9 mouse cellular contexts compared by ENCODE assay signal in genomic region chr2:15040326-15040725, GRCm38 (mm10). TPM values are rescaled to one million over a fixed set of nuclear protein-coding genes. Genes with fewer than 3 reads are reported as not detected.
DNase-seq lines count a peak whose midpoint lies in the region; ATAC-seq and TF ChIP-seq lines count a peak whose summit lies in the region.
"Had no signal": no experiment of that assay in that cellular context is flagged by ENCODE, and none has a peak within 500 bp of the region (broad histone marks: within the 10 kb centered on the region; RNA-seq: fewer than 3 reads in every experiment).

No protein-coding gene starts in this region.

- WGBS in hindbrain, embryonic 10.5 days: 58% methylated on average over 5 of the region's 5 CpGs
- WGBS in hindbrain, embryonic 13.5 days: 50% methylated on average over 5 of the region's 5 CpGs

- H3K4me2 ChIP-seq in hindbrain, embryonic 13.5 days: no peak overlapping the region

- in situ Hi-C loops in Patski (cut with MboI; ENCODE audit: low pct_unique_long_range_greater_than_20kb): no loop called here

- peak; percentile 76 for TF ChIP-seq CTCF in Patski (IDR thresholded peaks at IDR 0.05)

- CTCF ChIA-PET in Patski (lab: Charles Lee): interaction anchor here (0.8 to 2.0 kb wide), 4 partner anchors 9 to 21 kb away, joined by 3 to 11 read pairs (median 6); partner anchors contain the start of gene Arl5b

- H3K27ac ChIP-seq in hindbrain, embryonic 10.5 days: no peak overlapping the region
- no peak overlapping the region for H3K27ac ChIP-seq in hindbrain, embryonic 13.5 days

- H3K27me3 ChIP-seq in hindbrain, embryonic 10.5 days (ENCODE audit: insufficient read depth, poor library complexity, severe bottlenecking): no peaks in the 10 kb centered on the region
- no peaks in the 10 kb centered on the region for H3K27me3 ChIP-seq in hindbrain, embryonic 13.5 days
- H3K27me3 ChIP-seq in Patski: no peaks in the 10 kb centered on the region
- H3K27me3 ChIP-seq: megakaryocyte, embryonic 14.5 days had no signal

- H3K36me3 ChIP-seq in hindbrain, embryonic 10.5 days: peaks cover 32% of the 10 kb centered on the region
- H3K36me3 ChIP-seq in hindbrain, embryonic 13.5 days: peaks cover 19% of the 10 kb centered on the region

- H3K4me1 ChIP-seq in hindbrain, embryonic 10.5 days (replicated peaks): no peaks in the 10 kb centered on the region
- no peaks in the 10 kb centered on the region for H3K4me1 ChIP-seq in hindbrain, embryonic 13.5 days (replicated peaks)

- POLR2A ChIA-PET in Patski (lab: Charles Lee): no interaction called here

- H3K4me3 ChIP-seq in hindbrain, embryonic 10.5 days: no peak overlapping the region
- no peak overlapping the region for H3K4me3 ChIP-seq in hindbrain, embryonic 13.5 days
- H3K4me3 ChIP-seq: megakaryocyte, embryonic 14.5 days had no signal

- H3K9me3 ChIP-seq in hindbrain, embryonic 10.5 days: no peaks in the 10 kb centered on the region
- H3K9me3 ChIP-seq in hindbrain, embryonic 13.5 days: no peaks in the 10 kb centered on the region
- H3K9me3 ChIP-seq: megakaryocyte, embryonic 14.5 days had no signal

- no peak for ATAC-seq in hindbrain, embryonic 13.5 days (ENCODE audit: low FRiP score)
- ATAC-seq in Patski: no peak

- no peak overlapping the region for H3K9ac ChIP-seq in hindbrain, embryonic 13.5 days

- peak; percentile 13 for DNase-seq in hindbrain, embryonic 10.5 days (ENCODE audit: low spot score)
- DNase-seq in 416B (ENCODE audit: low read depth) (peak; percentile 71), Patski (ENCODE audit: low read depth, low spot score) (no peak)
- DNase-seq in lung, postnatal 10 days: peak; percentile 64
- DNase-seq in Muller cell, postnatal 12 days (ENCODE audit: inconsistent ontology term): no peak
- DNase-seq in heart, adult 8-10 months (ENCODE audit: low spot score): no peak
- DNase-seq in urinary bladder, postnatal 10 days (ENCODE audit: low spot score): no peak

RNA-seq across cellular contexts. Expression of gene Arl5b, which starts 8.9 kb away (rescaled TPM):
- polyA plus RNA-seq in hindbrain, embryonic 10.5 days (2016; fragmentation: Nextera tagmentation; extraction: Ambion mirVana): 45.0 and 48.4 TPM in 2 replicates
- 38.5 and 44.2 TPM in 2 replicates for polyA plus RNA-seq in hindbrain, embryonic 13.5 days (2015; fragmentation: Nextera tagmentation; extraction: Ambion mirVana)
- 11.2 TPM for polyA plus RNA-seq in Patski (2021)
- total RNA-seq in heart, adult 8-10 months (2022): 10 to 100 TPM; 17.6 to 26.7 (median 21.9) TPM

RNA-seq across cellular contexts. Expression of gene Nsun6, which starts 14.5 kb away (rescaled TPM):
- polyA plus RNA-seq in hindbrain, embryonic 10.5 days (2016; fragmentation: Nextera tagmentation; extraction: Ambion mirVana): 12.8 and 14.7 TPM in 2 replicates
- polyA plus RNA-seq in hindbrain, embryonic 13.5 days (2015; fragmentation: Nextera tagmentation; extraction: Ambion mirVana): 18.3 and 19.4 TPM in 2 replicates
- polyA plus RNA-seq in Patski (2021): 4.3 TPM
- 1 to 10 TPM; 4.6 to 6.7 (median 5.5) TPM for total RNA-seq in heart, adult 8-10 months (2022)

Comparison
In these comparisons a context has a peak if more than half of its experiments do, and no peak if none do; other contexts are left out.
1. DNase-seq: peak in hindbrain, embryonic 10.5 days (single experiment), 416B (single experiment) and lung, postnatal 10 days (single experiment); none in Patski (single experiment), Muller cell, postnatal 12 days (single experiment), heart, adult 8-10 months (single experiment) and urinary bladder, postnatal 10 days (single experiment).